Mouse (Mus musculus) heart, embryonic 16.5 days (tissue): Measurements from ENCODE around the gene D630036H23Rik. TPM values are rescaled to one million over a fixed set of nuclear protein-coding genes. Genes with fewer than 3 reads are reported as not detected.
"Not testable (repeated sequence)": the region's sequence is repeated elsewhere in the genome, so short reads cannot be mapped to it uniquely, and the experiment has no call there.

Experiments used
- ATAC-seq: fragments of 200-750 bp; cut with Nextera tagmentation; replicated peaks from 2 replicates; pipeline ENCODE4 v1.8.0; 2017; ENCODE audit warnings: moderate number of reproducible peaks; ENCODE audit not compliant: insufficient read depth, low FRiP score; ENCODE audit errors: extremely low read depth
- H3K27ac ChIP-seq: fragments of 300-500 bp; sonication (generic); 2 replicates; pipeline ENCODE4 v1.5.1; 2014; ENCODE audit warnings: mild to moderate bottlenecking, low read length, control low read depth, moderate library complexity
- H3K27me3 ChIP-seq: fragments of 300-500 bp; sonication (generic); 2 replicates; pipeline ENCODE4 v1.6.1; 2014; ENCODE audit warnings: low read length, mixed read lengths; ENCODE audit not compliant: control insufficient read depth, insufficient read depth
- H3K36me3 ChIP-seq: fragments of 300-500 bp; sonication (generic); 2 replicates; pipeline ENCODE4 v1.6.1; 2014; ENCODE audit not compliant: control insufficient read depth, insufficient read depth
- H3K4me1 ChIP-seq: fragments of 300-500 bp; sonication (generic); 2 replicates; pipeline ENCODE4 v1.6.1; 2014; ENCODE audit warnings: low read length, mixed read lengths; ENCODE audit not compliant: control insufficient read depth, insufficient read depth
- H3K4me2 ChIP-seq: fragments of 300-500 bp; sonication (generic); 2 replicates; pipeline ENCODE4 v1.6.1; 2014; ENCODE audit warnings: low read depth, mild to moderate bottlenecking, control low read depth, low read length
- H3K4me3 ChIP-seq: fragments of 300-500 bp; sonication (generic); 2 replicates; pipeline ENCODE4 v1.5.1; 2014; ENCODE audit warnings: mild to moderate bottlenecking, control low read depth, low read length
- H3K9ac ChIP-seq: fragments of 300-500 bp; sonication (generic); 2 replicates; pipeline ENCODE4 v1.6.1; 2014; ENCODE audit warnings: low read length, control low read depth
- H3K9me3 ChIP-seq: fragments of 300-500 bp; sonication (generic); replicated peaks from 2 replicates; pipeline ENCODE4 v1.6.1; 2016; ENCODE audit warnings: low read length; ENCODE audit not compliant: control insufficient read depth
- WGBS: fragments of 180-500 bp; shearing (Covaris S2); extraction: QIAGEN DNeasy Blood & Tissue Kit; methylation state at CpG from one replicate; pipeline ENCODE4 v1.1.7; 2014; 5-methylcytosine and 5-hydroxymethylcytosine counted together
- polyA plus RNA-seq: library from polyadenylated mRNA; unstranded; fragments of >200 nt; fragmentation: Nextera tagmentation; extraction: Ambion mirVana; gene quantifications from 2 replicates; pipeline ENCODE4 v1.2.1, GENCODE M21; 2015

D630036H23Rik gene
- polyA plus RNA-seq, 1 experiment from 2014 or later = 1.4 TPM

- peaks cover 9% of the 10 kb centered on the region for H3K4me1 ChIP-seq
- H3K4me2 ChIP-seq = no peak overlapping the region
- no peaks in the 10 kb centered on the region for H3K27me3 ChIP-seq
- no peaks in the 10 kb centered on the region for H3K36me3 ChIP-seq
- 68% methylated on average over 3 of the region's 3 CpGs for WGBS
- H3K9me3 ChIP-seq = no peaks in the 10 kb centered on the region
- H3K9ac ChIP-seq = no peak overlapping the region
- ATAC-seq = no peak
- H3K27ac ChIP-seq = no peak overlapping the region
- no peak overlapping the region for H3K4me3 ChIP-seq
Measured at GRCm38 (mm10) chr12:36380254-36380653, 1.7 kb downstream of the D630036H23Rik start.

DNA sequence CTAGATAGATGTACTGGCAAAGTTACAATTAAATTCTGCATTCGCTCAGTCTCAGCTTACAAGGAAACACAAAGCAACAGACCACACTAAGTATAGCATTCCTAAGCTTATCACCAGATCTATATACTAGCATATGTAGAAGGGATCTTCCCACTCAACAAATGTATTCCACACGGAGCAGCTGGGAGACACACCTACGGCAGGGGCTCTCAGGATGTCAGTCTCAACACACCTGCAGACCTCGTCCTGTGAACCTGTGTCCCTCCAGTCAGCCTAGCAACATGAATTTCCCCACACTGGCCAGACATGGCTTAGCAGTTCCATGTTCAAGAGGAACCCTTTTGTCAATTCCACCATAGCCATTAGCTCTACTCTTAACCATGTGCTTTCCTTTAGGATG lies 5.6 kb downstream of the D630036H23Rik start:
- not testable (repeated sequence) for H3K4me1 ChIP-seq, H3K9ac ChIP-seq, ATAC-seq, H3K27me3 ChIP-seq, H3K4me3 ChIP-seq, H3K9me3 ChIP-seq, H3K27ac ChIP-seq, H3K4me2 ChIP-seq, H3K36me3 ChIP-seq
- 72% methylated on average over 3 of the region's 4 CpGs for WGBS

- Histone ChIP-seq H3K4me3 (no peak overlapping the region), H3K9me3 (no peaks in the 10 kb centered on the region), H3K4me1 (no peaks in the 10 kb centered on the region), H3K27me3 (no peaks in the 10 kb centered on the region), H3K4me2 (no peak overlapping the region), H3K27ac (no peak overlapping the region), H3K9ac (no peak overlapping the region), H3K36me3 (no peaks in the 10 kb centered on the region)
- 41% methylated on average over 4 of the region's 4 CpGs for WGBS
- no peak for ATAC-seq
Measured at GRCm38 (mm10) chr12:36373237-36373998, 8.6 kb downstream of the D630036H23Rik start.

DNA sequence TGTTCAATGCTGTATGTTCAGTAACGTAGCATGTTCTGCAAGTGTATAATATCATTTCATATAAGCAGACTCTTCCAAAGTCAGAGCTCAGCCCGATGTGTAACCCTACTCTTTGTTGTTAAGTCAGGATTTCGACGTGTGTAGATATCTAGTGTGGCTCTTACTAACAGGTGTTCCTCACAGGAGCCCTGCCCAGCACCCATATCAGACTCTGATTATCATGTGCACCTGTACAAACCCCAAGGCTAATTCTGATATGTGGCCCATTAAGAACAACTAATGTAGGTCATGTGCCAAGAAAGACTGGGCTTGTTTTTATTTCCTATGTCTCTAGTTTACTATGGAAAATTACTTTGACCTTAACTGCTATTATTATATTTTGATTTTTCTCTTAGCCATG lies 18.0 kb downstream of the D630036H23Rik start:
- no peaks in the 10 kb centered on the region for H3K4me1 ChIP-seq
- ATAC-seq = no peak
- no peak overlapping the region for H3K4me3 ChIP-seq
- H3K36me3 ChIP-seq = no peaks in the 10 kb centered on the region
- H3K4me2 ChIP-seq = no peak overlapping the region
- 86% methylated on average over 4 of the region's 4 CpGs for WGBS
- H3K9ac ChIP-seq = no peak overlapping the region
- no peak overlapping the region for H3K27ac ChIP-seq
- H3K9me3 ChIP-seq = no peaks in the 10 kb centered on the region
- H3K27me3 ChIP-seq = no peaks in the 10 kb centered on the region

GRCm38 (mm10) chr12:36360693-36361092 lies 21.3 kb downstream of the D630036H23Rik start:
- Histone ChIP-seq H3K36me3 (no peaks in the 10 kb centered on the region), H3K4me3 (no peak overlapping the region), H3K4me2 (no peak overlapping the region), H3K9me3 (no peaks in the 10 kb centered on the region), H3K27ac (no peak overlapping the region), H3K4me1 (no peaks in the 10 kb centered on the region), H3K9ac (no peak overlapping the region), H3K27me3 (no peaks in the 10 kb centered on the region)
- no peak for ATAC-seq
- 86% methylated on average over 5 of the region's 5 CpGs for WGBS

GRCm38 (mm10) chr12:36360064-36360463 lies 21.9 kb downstream of the D630036H23Rik start:
- no peak overlapping the region for H3K27ac ChIP-seq
- H3K9me3 ChIP-seq = no peaks in the 10 kb centered on the region
- WGBS = 82% methylated on average over 3 of the region's 3 CpGs
- no peaks in the 10 kb centered on the region for H3K36me3 ChIP-seq
- no peak for ATAC-seq
- H3K4me1 ChIP-seq = no peaks in the 10 kb centered on the region
- no peak overlapping the region for H3K4me3 ChIP-seq
- H3K4me2 ChIP-seq = no peak overlapping the region
- no peak overlapping the region for H3K9ac ChIP-seq
- H3K27me3 ChIP-seq = no peaks in the 10 kb centered on the region

- H3K4me3 ChIP-seq = no peak overlapping the region
- H3K9ac ChIP-seq = no peak overlapping the region
- H3K4me1 ChIP-seq = no peaks in the 10 kb centered on the region
- no peaks in the 10 kb centered on the region for H3K36me3 ChIP-seq
- 71% methylated on average over 4 of the region's 4 CpGs for WGBS
- H3K27me3 ChIP-seq = no peaks in the 10 kb centered on the region
- no peaks in the 10 kb centered on the region for H3K9me3 ChIP-seq
- no peak overlapping the region for H3K4me2 ChIP-seq
- ATAC-seq = no peak
- no peak overlapping the region for H3K27ac ChIP-seq
Measured at GRCm38 (mm10) chr12:36344131-36344530, 37.9 kb downstream of the D630036H23Rik start.

GRCm38 (mm10) chr12:36333837-36334281 lies 48.1 kb downstream of the D630036H23Rik start:
- Histone ChIP-seq H3K4me2 (no peak overlapping the region), H3K27ac (no peak overlapping the region), H3K36me3 (no peaks in the 10 kb centered on the region), H3K4me3 (no peak overlapping the region), H3K9me3 (no peaks in the 10 kb centered on the region), H3K9ac (no peak overlapping the region), H3K27me3 (no peaks in the 10 kb centered on the region), H3K4me1 (no peaks in the 10 kb centered on the region)
- 38% methylated on average over 9 of the region's 9 CpGs for WGBS
- no peak for ATAC-seq

- H3K4me2 ChIP-seq = no peak overlapping the region
- H3K27me3 ChIP-seq = no peaks in the 10 kb centered on the region
- H3K4me1 ChIP-seq = 0 out of 2 replicates have a peak, but pooled peaks cover 2% of the 10 kb centered on the region
- H3K4me3 ChIP-seq = no peak overlapping the region
- no peaks in the 10 kb centered on the region for H3K9me3 ChIP-seq
- 76% methylated on average over 1 of the region's 1 CpGs for WGBS
- no peak for ATAC-seq
- H3K36me3 ChIP-seq = no peaks in the 10 kb centered on the region
- H3K27ac ChIP-seq = no peak overlapping the region
- H3K9ac ChIP-seq = no peak overlapping the region
Measured at GRCm38 (mm10) chr12:36332676-36333075, 49.3 kb downstream of the D630036H23Rik start.
